Comparison of ENCODE assay signal across 8 mouse cellular contexts in genomic region chr7:45182199-45182601, GRCm38 (mm10). TPM values are rescaled to one million over a fixed set of nuclear protein-coding genes. Genes with fewer than 3 reads are reported as not detected.
DNase-seq lines count a peak whose midpoint lies in the region; ATAC-seq and TF ChIP-seq lines count a peak whose summit lies in the region.

No protein-coding gene starts in this region.

- no peak for TF ChIP-seq CTCF in MEL (IDR thresholded peaks at IDR 0.05 in 2 of 3, conservative IDR thresholded peaks at IDR 0.05 in 1 of 3; ENCODE audit: control insufficient read depth in 1 of 3, insufficient read depth in 1 of 3, low read depth in 2 of 3, low read length in 3 of 3, poor library complexity in 1 of 3, severe bottlenecking in 1 of 3)
- no peak for TF ChIP-seq CTCF in lung, adult 2 months (IDR thresholded peaks at IDR 0.05; ENCODE audit: insufficient read depth, low read length)

- H3K4me3 ChIP-seq in MEL (ENCODE audit: control insufficient read depth in 1 of 2, insufficient read depth in 1 of 2, low read depth in 2 of 2, low read length in 2 of 2) = peak overlapping the region; percentile 53 to 54
- peak overlapping the region; percentile 31 for H3K4me3 ChIP-seq in forebrain, embryonic 15.5 days
- H3K4me3 ChIP-seq in lung, adult 2 months (replicated peaks; ENCODE audit: extremely low read depth, low read depth, low read length) = peak overlapping the region; percentile 36

- H3K4me1 ChIP-seq in MEL (ENCODE audit: control insufficient read depth in 1 of 2, insufficient read depth in 2 of 2, low read length in 2 of 2) = peaks cover 0 to 5% of the 10 kb centered on the region in 2 experiments; a peak in 2 of 4 replicates
- peaks cover 20% of the 10 kb centered on the region for H3K4me1 ChIP-seq in forebrain, embryonic 15.5 days
- H3K4me1 ChIP-seq in lung, adult 2 months (ENCODE audit: control insufficient read depth, insufficient read depth, low read length) = no peaks in the 10 kb centered on the region; the same call in 1 of the 2 replicates

- TF ChIP-seq EP300 in MEL (IDR thresholded peaks at IDR 0.05; ENCODE audit: low read depth in 1 of 2, low read length in 2 of 2) = no peak

- TF ChIP-seq POLR2A in MEL (IDR thresholded peaks at IDR 0.05; ENCODE audit: control insufficient read depth in 1 of 2, insufficient read depth in 1 of 2, low read depth in 1 of 2, low read length in 2 of 2, poor library complexity in 1 of 2) = peak; percentile 56 to 90; a peak in 2 of 4 replicates
- peak; percentile 38; the same call in 1 of the 2 replicates for TF ChIP-seq POLR2A in lung, adult 2 months (IDR thresholded peaks at IDR 0.05; ENCODE audit: borderline replicate concordance, extremely low read depth, low read depth, low read length)

- no peaks in the 10 kb centered on the region for H3K79me2 ChIP-seq in MEL (ENCODE audit: control insufficient read depth, insufficient read depth, low read length, poor library complexity)

- no peaks in the 10 kb centered on the region for H3K9me3 ChIP-seq in MEL (replicated peaks; ENCODE audit: insufficient read depth, low read length)
- no peaks in the 10 kb centered on the region for H3K9me3 ChIP-seq in forebrain, embryonic 15.5 days

- H3K36me3 ChIP-seq in MEL (ENCODE audit: control insufficient read depth in 1 of 2, insufficient read depth in 2 of 2, low read length in 2 of 2) = peaks cover 0 to 3% of the 10 kb centered on the region in 2 experiments; a peak in 2 of 4 replicates
- H3K36me3 ChIP-seq in forebrain, embryonic 15.5 days = no peaks in the 10 kb centered on the region

- ATAC-seq in forebrain, embryonic 15.5 days (replicated peaks) = peak; percentile 91
- peak; percentile 83 for ATAC-seq in neutrophil, adult 5-6 weeks (ENCODE audit: extremely low read depth, insufficient number of reproducible peaks, low FRiP score, poor library complexity, severe bottlenecking)

- H3K9ac ChIP-seq in MEL (ENCODE audit: control insufficient read depth, low read depth, low read length, poor library complexity, severe bottlenecking) = peak overlapping the region; percentile 74
- peak overlapping the region; percentile 14 for H3K9ac ChIP-seq in forebrain, embryonic 15.5 days (replicated peaks)

- WGBS in forebrain, embryonic 15.5 days = under 1% methylated on average over 34 of the region's 34 CpGs
- WGBS in lung, adult 2 months = under 1% methylated on average over 34 of the region's 34 CpGs

- intact Hi-C loops in heart, postnatal 25 days (cut with DNase I) = no loop called here

- no peaks in the 10 kb centered on the region for H3K27me3 ChIP-seq in MEL (ENCODE audit: control insufficient read depth in 1 of 2, insufficient read depth in 2 of 2, low read length in 2 of 2)
- peaks cover 87% of the 10 kb centered on the region for H3K27me3 ChIP-seq in forebrain, embryonic 15.5 days

- DNase-seq in MEL (ENCODE audit: low read depth, low spot score) = peak; percentile 97
- peak; percentile 85 to 95 for DNase-seq in cerebellum, adult 18-20 months
- peak; percentile 80 for DNase-seq in heart, postnatal 25 days (ENCODE audit: low spot score)
- peak; percentile 86 to 91 for DNase-seq in layer of hippocampus, adult 18-20 months (ENCODE audit: low spot score in 2 of 2)
- peak; percentile 86 for DNase-seq in lung, adult 2 months
- peak; percentile 82 for DNase-seq in thymus, adult 18-20 months

- no peak for TF ChIP-seq RAD21 in MEL (IDR thresholded peaks at IDR 0.05; ENCODE audit: low read depth, low read length)

- peak overlapping the region; percentile 46 for H3K4me2 ChIP-seq in forebrain, embryonic 15.5 days (replicated peaks)

- H3K27ac ChIP-seq in MEL (ENCODE audit: control insufficient read depth, low read depth, low read length) = no peak overlapping the region
- H3K27ac ChIP-seq in forebrain, embryonic 15.5 days (replicated peaks) = no peak overlapping the region

TF ChIP-seq in MEL, 35 proteins besides CTCF, POLR2A, EP300 and RAD21 (continues in another document):
- no peak for TF ChIP-seq USF2 (IDR thresholded peaks at IDR 0.05; ENCODE audit: borderline replicate concordance in 1 of 2, insufficient read depth in 1 of 2, low read depth in 1 of 2, low read length in 2 of 2)
- TF ChIP-seq RCOR1 (IDR thresholded peaks at IDR 0.05; ENCODE audit: low read depth, low read length) = no peak
- TF ChIP-seq ETS1 (IDR thresholded peaks at IDR 0.05; ENCODE audit: low read depth, low read length) = no peak
- TF ChIP-seq GATA1 (IDR thresholded peaks at IDR 0.05; ENCODE audit: low read depth, low read length) = no peak
- no peak for TF ChIP-seq BHLHE40 (IDR thresholded peaks at IDR 0.05; ENCODE audit: borderline replicate concordance, low read depth, low read length)
- peak; percentile 69; the same call in 1 of the 2 replicates for TF ChIP-seq SIN3A (IDR thresholded peaks at IDR 0.05; ENCODE audit: low read length)
- peak; percentile 81 for TF ChIP-seq NELFE (IDR thresholded peaks at IDR 0.05; ENCODE audit: low read depth, low read length)
- TF ChIP-seq E2F4 (IDR thresholded peaks at IDR 0.05; ENCODE audit: borderline replicate concordance, low read depth, low read length) = peak; percentile 62; the same call in 1 of the 2 replicates
- peak; percentile 54; the same call in 1 of the 2 replicates for TF ChIP-seq POLR2AphosphoS2 (IDR thresholded peaks at IDR 0.05; ENCODE audit: low read length)
- TF ChIP-seq CHD2 (IDR thresholded peaks at IDR 0.05; ENCODE audit: low read length) = no peak
- no peak for TF ChIP-seq SMC3 (IDR thresholded peaks at IDR 0.05; ENCODE audit: low read depth, low read length)
- TF ChIP-seq NRF1 (IDR thresholded peaks at IDR 0.05; ENCODE audit: insufficient read depth, low read depth, low read length, poor library complexity, severe bottlenecking) = peak; percentile 66
- peak; percentile 74; the same call in 1 of the 2 replicates for TF ChIP-seq ZMIZ1 (IDR thresholded peaks at IDR 0.05; ENCODE audit: low read depth, low read length)
- TF ChIP-seq MEF2A (IDR thresholded peaks at IDR 0.05; ENCODE audit: extremely low read depth, insufficient replicate concordance, low read depth, low read length, poor library complexity, severe bottlenecking) = no peak
- no peak for TF ChIP-seq ZC3H11A (IDR thresholded peaks at IDR 0.05; ENCODE audit: low read depth, low read length)
- no peak for TF ChIP-seq POLR2AphosphoS5 (IDR thresholded peaks at IDR 0.05; ENCODE audit: borderline replicate concordance, low read depth, low read length)
- TF ChIP-seq ZKSCAN1 (IDR thresholded peaks at IDR 0.05; ENCODE audit: low read depth, low read length) = no peak
- no peak for TF ChIP-seq ZNF384 (IDR thresholded peaks at IDR 0.05; ENCODE audit: low read depth, low read length)
- no peak for TF ChIP-seq USF1 (IDR thresholded peaks at IDR 0.05; ENCODE audit: low read depth, low read length)
- TF ChIP-seq UBTF (IDR thresholded peaks at IDR 0.05; ENCODE audit: borderline replicate concordance, insufficient read depth, low read depth, low read length) = no peak
- TF ChIP-seq JUND (IDR thresholded peaks at IDR 0.05; ENCODE audit: low read depth, low read length) = no peak

RNA-seq across cellular contexts. Expression of gene Pth2, which starts 1.4 kb away (rescaled TPM):
- total RNA-seq in MEL (2012; rRNA removed) = not detected in 2 replicates
- not detected for polyA plus RNA-seq in MEL (2012; ENCODE audit: insufficient read depth in 1 of 2, insufficient read length in 2 of 2, low read depth in 1 of 2, low replicate concordance in 2 of 2, missing spikeins in 1 of 2)
- not detected in 2 replicates for polyA plus RNA-seq in forebrain, embryonic 15.5 days (2015; fragmentation: Nextera tagmentation; extraction: Ambion mirVana)
- total RNA-seq in heart, postnatal 25 days (2021) = not detected
- not detected for total RNA-seq in layer of hippocampus, adult 18-20 months (2021)
- polyA plus RNA-seq in lung, adult 2 months (2012; rRNA removed) = not detected in 2 replicates
- not detected in 2 replicates for total RNA-seq in neutrophil, adult 5-6 weeks (2017)

RNA-seq across cellular contexts. Expression of gene Gfy, which starts 2.8 kb away (rescaled TPM):
- total RNA-seq in MEL (2012; rRNA removed) = not detected in 2 replicates
- not detected for polyA plus RNA-seq in MEL (2012; ENCODE audit: insufficient read depth in 1 of 2, insufficient read length in 2 of 2, low read depth in 1 of 2, low replicate concordance in 2 of 2, missing spikeins in 1 of 2)
- polyA plus RNA-seq in forebrain, embryonic 15.5 days (2015; fragmentation: Nextera tagmentation; extraction: Ambion mirVana) = not detected in 2 replicates
- not detected for total RNA-seq in heart, postnatal 25 days (2021)
- under 1 TPM in 1 of 2 experiments, not detected in 1; 0.18 TPM for total RNA-seq in layer of hippocampus, adult 18-20 months (2021)
- 0.44 and 0.53 TPM in 2 replicates for polyA plus RNA-seq in lung, adult 2 months (2012; rRNA removed)
- total RNA-seq in neutrophil, adult 5-6 weeks (2017) = not detected in 2 replicates

RNA-seq across cellular contexts. Expression of gene Slc17a7, which starts 18.5 kb away (rescaled TPM):
- total RNA-seq in MEL (2012; rRNA removed) = 0.23 TPM in 2 replicates
- 1 to 10 TPM in 1 of 2 experiments, not detected in 1; 1.0 TPM for polyA plus RNA-seq in MEL (2012; ENCODE audit: insufficient read depth in 1 of 2, insufficient read length in 2 of 2, low read depth in 1 of 2, low replicate concordance in 2 of 2, missing spikeins in 1 of 2)
- polyA plus RNA-seq in forebrain, embryonic 15.5 days (2015; fragmentation: Nextera tagmentation; extraction: Ambion mirVana) = 20.1 and 24.0 TPM in 2 replicates
- total RNA-seq in heart, postnatal 25 days (2021) = 10 to 100 TPM; 18.1 to 18.7 TPM
- total RNA-seq in layer of hippocampus, adult 18-20 months (2021) = 1,000 to 10,000 TPM; 1,340 to 1,403 TPM
- 2.4 and 2.7 TPM in 2 replicates for polyA plus RNA-seq in lung, adult 2 months (2012; rRNA removed)
- total RNA-seq in neutrophil, adult 5-6 weeks (2017) = not detected in 2 replicates

RNA-seq across cellular contexts. Expression of gene Ccdc155, which starts 22.5 kb away (rescaled TPM):
- total RNA-seq in MEL (2012; rRNA removed) = 0.16 and 0.27 TPM in 2 replicates
- under 1 TPM in 1 of 2 experiments, not detected in 1; 0.38 TPM for polyA plus RNA-seq in MEL (2012; ENCODE audit: insufficient read depth in 1 of 2, insufficient read length in 2 of 2, low read depth in 1 of 2, low replicate concordance in 2 of 2, missing spikeins in 1 of 2)
- 0.74 and 0.75 TPM in 2 replicates for polyA plus RNA-seq in forebrain, embryonic 15.5 days (2015; fragmentation: Nextera tagmentation; extraction: Ambion mirVana)
- not detected for total RNA-seq in heart, postnatal 25 days (2021)
- total RNA-seq in layer of hippocampus, adult 18-20 months (2021) = 1 to 10 TPM; 2.2 to 3.4 TPM
- polyA plus RNA-seq in lung, adult 2 months (2012; rRNA removed) = 3.3 and 4.1 TPM in 2 replicates
- total RNA-seq in neutrophil, adult 5-6 weeks (2017) = 0.25 and 0.35 TPM in 2 replicates

RNA-seq across cellular contexts. Expression of gene Aldh16a1, which starts 27.8 kb away (rescaled TPM):
- total RNA-seq in MEL (2012; rRNA removed) = 33.9 and 34.0 TPM in 2 replicates
- 10 to 100 TPM in 1 of 2 experiments, not detected in 1; 61.6 TPM for polyA plus RNA-seq in MEL (2012; ENCODE audit: insufficient read depth in 1 of 2, insufficient read length in 2 of 2, low read depth in 1 of 2, low replicate concordance in 2 of 2, missing spikeins in 1 of 2)
- polyA plus RNA-seq in forebrain, embryonic 15.5 days (2015; fragmentation: Nextera tagmentation; extraction: Ambion mirVana) = 25.6 and 30.8 TPM in 2 replicates
- total RNA-seq in heart, postnatal 25 days (2021) = 10 to 100 TPM; 23.5 to 37.6 TPM
- 10 to 100 TPM; 11.4 to 16.3 TPM for total RNA-seq in layer of hippocampus, adult 18-20 months (2021)
- 48.6 and 58.5 TPM in 2 replicates for polyA plus RNA-seq in lung, adult 2 months (2012; rRNA removed)
- 38.3 and 39.7 TPM in 2 replicates for total RNA-seq in neutrophil, adult 5-6 weeks (2017)

Comparison
In these comparisons a context has a peak if more than half of its experiments do, and no peak if none do; other contexts are left out.
1. RNA of gene Slc17a7, which starts 18.5 kb away (total RNA-seq): 1,340 to 1,403 TPM in layer of hippocampus, adult 18-20 months; 18.1 to 18.7 TPM in heart, postnatal 25 days, 0.23 TPM in MEL and not detected in neutrophil, adult 5-6 weeks; every median in the first group is over 10 times any median in the second.
2. Peak in every context shown above with its lines, with median percentiles within 50 percentile points of each other: DNase-seq and H3K4me3 ChIP-seq.